Mouse (Mus musculus) CH12.LX (cell line): ENCODE measurements around the gene Ybx1. TPM values are rescaled to one million over a fixed set of nuclear protein-coding genes. Genes with fewer than 3 reads are reported as not detected.

Experiments
- DNase-seq: peaks from one replicate; pipeline ENCODE4 v3.0.0-alpha.2; 2013; ENCODE audit errors: extremely low read depth
- H3K27ac ChIP-seq: 2 replicates; pipeline ENCODE4 v1.5.1; 2012; ENCODE audit warnings: low read depth, mild to moderate bottlenecking, control low read depth, moderate library complexity; ENCODE audit not compliant: insufficient read depth
- H3K27me3 ChIP-seq: replicated peaks from 2 replicates; pipeline ENCODE3; 2012; ENCODE audit warnings: inconsistent platforms
- H3K36me3 ChIP-seq, 2 experiments: replicated peaks in 1 of 2; 2 replicates each; pipeline versions ENCODE3 to v1.6.1; 2012; ENCODE audit warnings: inconsistent platforms in 1 of 2, low read length in 1 of 2, mild to moderate bottlenecking in 1 of 2, mixed read lengths in 1 of 2, moderate library complexity in 1 of 2; ENCODE audit not compliant: control insufficient read depth in 1 of 2, insufficient read depth in 1 of 2
- H3K4me1 ChIP-seq, 2 experiments: 2 replicates each; pipeline ENCODE4 v1.6.1; 2012; ENCODE audit warnings: inconsistent platforms in 1 of 2, moderate library complexity in 1 of 2; ENCODE audit not compliant: insufficient read depth in 2 of 2, control insufficient read depth in 1 of 2
- H3K4me2 ChIP-seq: 2 replicates; pipeline ENCODE4 v1.6.1; 2012; ENCODE audit warnings: low read depth, mild to moderate bottlenecking, control low read depth; ENCODE audit not compliant: poor library complexity, insufficient read depth, severe bottlenecking
- H3K4me3 ChIP-seq, 3 experiments: fragments of 150-350 bp in 1 of 3; sonication (generic) in 1 of 3; replicated peaks in 1 of 3; 2 replicates each; pipeline versions ENCODE3 to v1.5.1; 2011 to 2012; ENCODE audit warnings: low read depth in 2 of 3, low read length in 2 of 3, mild to moderate bottlenecking in 2 of 3, moderate library complexity in 2 of 3, control low read depth in 1 of 3, improper control_type of control experiment in 1 of 3, inconsistent platforms in 1 of 3, mixed read lengths in 1 of 3; ENCODE audit not compliant: poor library complexity in 1 of 3
- H3K79me2 ChIP-seq: replicated peaks from 2 replicates; pipeline ENCODE4 v1.6.1; 2012; ENCODE audit warnings: mild to moderate bottlenecking, moderate library complexity; ENCODE audit not compliant: control insufficient read depth, poor library complexity, insufficient read depth, severe bottlenecking; ENCODE audit errors: extremely low read depth
- H3K9ac ChIP-seq: 2 replicates; pipeline ENCODE4 v1.6.1; 2012; ENCODE audit warnings: low read depth, mild to moderate bottlenecking, control low read depth, moderate library complexity; ENCODE audit not compliant: insufficient read depth
- H3K9me3 ChIP-seq: replicated peaks from 2 replicates; pipeline ENCODE3; 2012; ENCODE audit warnings: low read length, inconsistent platforms, mixed read lengths
- BHLHE40 ChIP-seq: IDR thresholded peaks from 2 replicates; pipeline ENCODE4 v1.6.1; 2011; ENCODE audit warnings: mild to moderate bottlenecking, low read depth, low read length, improper control_type of control experiment
- CHD2 ChIP-seq: IDR thresholded peaks from 2 replicates; pipeline ENCODE4 v1.6.1; 2011; ENCODE audit warnings: low read length, improper control_type of control experiment
- E2F4 ChIP-seq: IDR thresholded peaks from 2 replicates; pipeline ENCODE4 v1.6.1; 2011; ENCODE audit warnings: low read depth, low read length, improper control_type of control experiment; ENCODE audit not compliant: insufficient replicate concordance
- ETS1 ChIP-seq: conservative IDR thresholded peaks from 2 replicates; pipeline ENCODE4 v1.6.1; 2012; ENCODE audit warnings: low read depth, mild to moderate bottlenecking, inconsistent platforms, low read length, improper control_type of control experiment, moderate library complexity
- GABPA ChIP-seq: IDR thresholded peaks from 2 replicates; pipeline ENCODE4 v1.6.1; 2012; ENCODE audit warnings: low read depth, low read length, improper control_type of control experiment, inconsistent platforms; ENCODE audit not compliant: insufficient replicate concordance
- IRF4 ChIP-seq: IDR thresholded peaks from 2 replicates; pipeline ENCODE4 v1.6.1; 2014; ENCODE audit warnings: low read depth, mild to moderate bottlenecking, inconsistent platforms, low read length, improper control_type of control experiment
- JUND ChIP-seq: conservative IDR thresholded peaks from 2 replicates; pipeline ENCODE4 v1.6.1; 2011; ENCODE audit warnings: low read depth, low read length, improper control_type of control experiment
- KAT2A ChIP-seq: IDR thresholded peaks from 2 replicates; pipeline ENCODE4 v1.6.1; 2012; ENCODE audit warnings: low read length, improper control_type of control experiment, inconsistent platforms; ENCODE audit not compliant: insufficient replicate concordance
- MAX ChIP-seq: IDR thresholded peaks from 2 replicates; pipeline ENCODE4 v1.6.1; 2011; ENCODE audit warnings: low read length, improper control_type of control experiment
- NELFE ChIP-seq: IDR thresholded peaks from 2 replicates; pipeline ENCODE4 v1.6.1; 2011; ENCODE audit warnings: low read depth, low read length, improper control_type of control experiment
- NRF1 ChIP-seq: IDR thresholded peaks from 2 replicates; pipeline ENCODE4 v1.6.1; 2014; ENCODE audit warnings: low read depth, mild to moderate bottlenecking, inconsistent platforms, low read length, improper control_type of control experiment, moderate library complexity
- PAX5 ChIP-seq: IDR thresholded peaks from 2 replicates; pipeline ENCODE4 v1.6.1; 2012; ENCODE audit warnings: low read length, inconsistent platforms, mixed read lengths
- POLR2A ChIP-seq: IDR thresholded peaks from 2 replicates; pipeline ENCODE4 v1.6.1; 2011; ENCODE audit warnings: low read depth, mild to moderate bottlenecking, improper control_type of control experiment, low read length
- SIN3A ChIP-seq: IDR thresholded peaks from 2 replicates; pipeline ENCODE4 v1.6.1; 2012; ENCODE audit warnings: low read length, improper control_type of control experiment, inconsistent platforms
- TCF12 ChIP-seq: IDR thresholded peaks from 2 replicates; pipeline ENCODE4 v1.6.1; 2014; ENCODE audit warnings: low read depth, mild to moderate bottlenecking, inconsistent platforms, low read length, improper control_type of control experiment
- USF1 ChIP-seq: IDR thresholded peaks from 2 replicates; pipeline ENCODE4 v1.6.1; 2014; ENCODE audit warnings: low read depth, mild to moderate bottlenecking, inconsistent platforms, low read length, improper control_type of control experiment
- USF2 ChIP-seq: conservative IDR thresholded peaks from 2 replicates; pipeline ENCODE4 v1.6.1; 2011; ENCODE audit warnings: low read depth, low read length, improper control_type of control experiment
- ZMIZ1 ChIP-seq: IDR thresholded peaks from 2 replicates; pipeline ENCODE4 v1.6.1; 2012; ENCODE audit warnings: low read depth, mild to moderate bottlenecking, inconsistent platforms, low read length, improper control_type of control experiment
- ZNF384 ChIP-seq: IDR thresholded peaks from 2 replicates; pipeline ENCODE4 v1.6.1; 2012; ENCODE audit warnings: low read depth, low read length, improper control_type of control experiment, inconsistent platforms
- dilution Hi-C: fragments of 300-500 bp; cut with MboI; formaldehyde crosslinking; loops from 2 replicates; pipeline ENCODE4 v1.14.3; 2020; ENCODE audit warnings: low sequenced_read_pairs; ENCODE audit not compliant: extremely low pct_unique_long_range_greater_than_20kb, extremely low pct_ligation_motif_present
- in situ Hi-C: fragments of 300-500 bp; cut with MboI; formaldehyde crosslinking; loops from 3 replicates; pipeline ENCODE4 v1.14.3; 2019; ENCODE audit warnings: low sequenced_read_pairs, low pct_ligation_motif_present, low pct_unique_long_range_greater_than_20kb, mixed read lengths
- polyA plus RNA-seq: library from polyadenylated mRNA; unstranded; fragments of >175 nt; gene quantifications from 2 replicates; pipeline ENCODE4 v1.2.1, GENCODE M21; 2012; ENCODE audit warnings: low read depth; ENCODE audit not compliant: insufficient read length
- total RNA-seq, 2 experiments: library from RNA; depleted of rRNA; stranded (reverse); fragments of 300-350 nt in 1 of 2; fragments of >200 nt in 1 of 2; gene quantifications; 2 replicates each; pipeline ENCODE4 v1.2.3; 2012 to 2014

Ybx1 gene
- total and polyA plus RNA-seq, 3 experiments: 724 to 2,246 (median 901) TPM

GRCm38 (mm10) chr4:119262483-119262882 is 31.9 kb downstream of the Ybx1 start:
- Histone ChIP-seq H3K9ac (no peak overlapping the region), H3K4me1 (peaks cover 8 to 20% of the 10 kb centered on the region in 2 experiments), H3K9me3 (no peaks in the 10 kb centered on the region), H3K27ac (no peak overlapping the region), H3K36me3 (no peaks in the 10 kb centered on the region), H3K4me2 (no peak overlapping the region), H3K79me2 (no peaks in the 10 kb centered on the region), H3K4me3 (no peak overlapping the region), H3K27me3 (no peaks in the 10 kb centered on the region)
- in situ Hi-C loops (loop anchor here (25.0 kb wide), 1 partner anchor 400 kb away; the partner anchor contains the start of gene Guca2b), dilution Hi-C loops (no loop called here)
- DNase-seq: no peak
- peak; percentile 16; the same call in 1 of the 2 replicates for TF ChIP-seq ZNF384
- no peak for TF ChIP-seq GABPA

- no peak overlapping the region for H3K4me3 ChIP-seq
- dilution Hi-C loops: no loop called here
- no peak overlapping the region for H3K9ac ChIP-seq
- no peak for TF ChIP-seq BHLHE40
- TF ChIP-seq NELFE: no peak
- no peak for TF ChIP-seq E2F4
- TF ChIP-seq CHD2: no peak
- TF ChIP-seq POLR2A: no peak
- TF ChIP-seq IRF4: no peak
- no peak for TF ChIP-seq NRF1
- TF ChIP-seq KAT2A: no peak
- no peak for TF ChIP-seq ZNF384
- no peak for TF ChIP-seq PAX5
- TF ChIP-seq JUND: no peak
- TF ChIP-seq ETS1: no peak
- no peak for TF ChIP-seq SIN3A
- no peak for TF ChIP-seq USF1
- no peak for TF ChIP-seq ZMIZ1
- TF ChIP-seq USF2: no peak
- no peak for TF ChIP-seq MAX
- TF ChIP-seq TCF12: no peak
- peaks cover 8 to 26% of the 10 kb centered on the region in 2 experiments for H3K4me1 ChIP-seq
- H3K27me3 ChIP-seq: no peaks in the 10 kb centered on the region
- no peak overlapping the region for H3K27ac ChIP-seq
- H3K79me2 ChIP-seq: no peaks in the 10 kb centered on the region
- H3K4me2 ChIP-seq: no peak overlapping the region
- no peak for DNase-seq
- H3K36me3 ChIP-seq: no peaks in the 10 kb centered on the region
- H3K9me3 ChIP-seq: no peaks in the 10 kb centered on the region
- in situ Hi-C loops: loop anchor here (25.0 kb wide), 1 partner anchor 401 kb away; the partner anchor contains the start of gene Guca2b
Observed at GRCm38 (mm10) chr4:119261087-119261713, 33.2 kb downstream of the Ybx1 start.
